Comparison of ENCODE assay signal across 17 mouse cellular contexts in the genomic region with DNA sequence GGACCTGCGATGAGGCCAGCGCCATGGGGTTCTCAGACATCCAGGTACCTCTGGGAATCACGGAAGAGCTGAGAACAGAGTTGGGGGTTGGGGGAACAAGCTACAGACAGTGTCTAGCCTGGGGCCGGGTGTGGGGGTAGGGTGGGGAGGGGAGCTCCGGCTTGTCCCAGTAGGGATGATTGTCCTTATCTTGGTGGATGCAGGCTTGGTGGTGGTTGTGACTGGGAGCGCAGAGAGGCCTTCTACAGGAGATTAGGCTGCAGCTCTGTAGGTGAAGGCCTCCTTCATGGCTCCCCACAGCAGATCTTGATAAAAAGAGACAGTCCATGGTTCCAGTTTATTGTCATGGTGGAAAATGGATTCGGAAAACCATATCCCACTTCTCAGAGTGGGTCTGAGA. TPM values are rescaled to one million over a fixed set of nuclear protein-coding genes. Genes with fewer than 3 reads are reported as not detected.
DNase-seq lines count a peak whose midpoint lies in the region; ATAC-seq and TF ChIP-seq lines count a peak whose summit lies in the region.
"Had no signal": no experiment of that assay in that cellular context is flagged by ENCODE, and none has a peak within 500 bp of the region (broad histone marks: within the 10 kb centered on the region; RNA-seq: fewer than 3 reads in every experiment).

No protein-coding gene starts in this region.

- no peak for TF ChIP-seq EP300 in heart, adult 2 months (IDR thresholded peaks at IDR 0.05; ENCODE audit: insufficient read depth, low read depth, low read length)

- no peaks in the 10 kb centered on the region; the same call in 1 of the 2 replicates for H3K79me2 ChIP-seq in heart, adult 2 months (replicated peaks; ENCODE audit: control insufficient read depth, insufficient read depth, low read length)

- TF ChIP-seq CTCF in heart, adult 2 months (IDR thresholded peaks at IDR 0.05), result no peak

- no peak overlapping the region for H3K27ac ChIP-seq in heart, embryonic 13.5 days (replicated peaks)
- H3K27ac ChIP-seq in heart, adult 2 months, result no peak overlapping the region
- H3K27ac ChIP-seq in midbrain, embryonic 10.5 days (replicated peaks), result no peak overlapping the region
- H3K27ac ChIP-seq: kidney, postnatal 0 days; lung, embryonic 15.5 days; neural tube, embryonic 15.5 days had no signal

- no peak for DNase-seq in heart, adult 2 months
- DNase-seq in c-Kit-negative CD71-positive TER-119-positive erythroid progenitor cells, embryonic 14.5 days (ENCODE audit: low read depth, low spot score), result peak; percentile 72
- DNase-seq in liver, result peak; percentile 93
- DNase-seq in spleen, postnatal 4 days (ENCODE audit: low spot score in 2 of 2), result peak; percentile 63 to 69
- DNase-seq in layer of hippocampus, adult 9-10 months (ENCODE audit: low spot score), result no peak
- DNase-seq in midbrain, embryonic 10.5 days (ENCODE audit: low spot score), result no peak
- DNase-seq: cerebellum, adult 2 months; forebrain, postnatal 0 days; gastrocnemius, postnatal 10 days; layer of hippocampus, adult 9-11 months; right cerebral cortex, adult 18-20 months; thymus, postnatal 25 days had no signal

- H3K36me3 ChIP-seq in heart, embryonic 13.5 days, result no peaks in the 10 kb centered on the region
- H3K36me3 ChIP-seq in heart, adult 2 months (ENCODE audit: control insufficient read depth, insufficient read depth, low read length), result no peaks in the 10 kb centered on the region
- no peaks in the 10 kb centered on the region for H3K36me3 ChIP-seq in midbrain, embryonic 10.5 days
- H3K36me3 ChIP-seq: lung, embryonic 15.5 days; neural tube, embryonic 15.5 days had no signal

- no peaks in the 10 kb centered on the region for H3K4me1 ChIP-seq in heart, embryonic 13.5 days
- H3K4me1 ChIP-seq in heart, adult 2 months (ENCODE audit: control insufficient read depth, insufficient read depth, low read length), result no peaks in the 10 kb centered on the region
- H3K4me1 ChIP-seq in midbrain, embryonic 10.5 days, result peaks cover 12% of the 10 kb centered on the region
- H3K4me1 ChIP-seq: lung, embryonic 15.5 days; neural tube, embryonic 15.5 days had no signal

- peak; percentile 66 for ATAC-seq in heart, embryonic 13.5 days (ENCODE audit: extremely low read depth, insufficient number of reproducible peaks, low FRiP score, low TSS enrichment)
- ATAC-seq: forebrain, postnatal 0 days had no signal

- no peaks in the 10 kb centered on the region for H3K27me3 ChIP-seq in heart, embryonic 13.5 days (replicated peaks)
- H3K27me3 ChIP-seq in heart, adult 2 months (ENCODE audit: control insufficient read depth, insufficient read depth, low read length), result no peaks in the 10 kb centered on the region
- no peaks in the 10 kb centered on the region for H3K27me3 ChIP-seq in midbrain, embryonic 10.5 days (ENCODE audit: low read depth, poor library complexity, severe bottlenecking)
- H3K27me3 ChIP-seq: lung, embryonic 15.5 days; neural tube, embryonic 15.5 days had no signal

- no peak overlapping the region for H3K4me2 ChIP-seq in heart, embryonic 13.5 days
- H3K4me2 ChIP-seq: lung, embryonic 15.5 days; neural tube, embryonic 15.5 days had no signal

- intact Hi-C loops in heart, adult 2 months (cut with DNase I), result no loop called here

- H3K9me3 ChIP-seq in heart, embryonic 13.5 days, result no peaks in the 10 kb centered on the region
- no peaks in the 10 kb centered on the region for H3K9me3 ChIP-seq in midbrain, embryonic 10.5 days (replicated peaks)
- H3K9me3 ChIP-seq: lung, embryonic 15.5 days; megakaryocyte, embryonic 14.5 days; neural tube, embryonic 15.5 days had no signal

- 34% methylated on average over 7 of the region's 7 CpGs for WGBS in heart, embryonic 13.5 days
- WGBS in heart, adult 2 months, result 60% methylated on average over 7 of the region's 7 CpGs
- WGBS in midbrain, embryonic 10.5 days, result 64% methylated on average over 7 of the region's 7 CpGs

- H3K9ac ChIP-seq in heart, embryonic 13.5 days, result no peak overlapping the region
- H3K9ac ChIP-seq in heart, adult 2 months (ENCODE audit: low read depth, low read length), result no peak overlapping the region
- H3K9ac ChIP-seq: forebrain, postnatal 0 days; lung, embryonic 15.5 days; neural tube, embryonic 15.5 days had no signal

- H3K4me3 ChIP-seq in heart, embryonic 13.5 days, result no peak overlapping the region
- no peak overlapping the region for H3K4me3 ChIP-seq in heart, adult 2 months
- no peak overlapping the region for H3K4me3 ChIP-seq in midbrain, embryonic 10.5 days
- H3K4me3 ChIP-seq: lung, embryonic 15.5 days; megakaryocyte, embryonic 14.5 days; neural tube, embryonic 15.5 days had no signal

- TF ChIP-seq POLR2A in heart, adult 2 months (IDR thresholded peaks at IDR 0.05; ENCODE audit: insufficient read depth, low read depth, low read length), result no peak

RNA-seq across cellular contexts. Expression of a gene that starts 8.5 kb away (rescaled TPM):
- polyA plus RNA-seq in heart, embryonic 13.5 days (2015; fragmentation: Nextera tagmentation; extraction: Ambion mirVana), result 27.4 and 33.9 TPM in 2 replicates
- 10 to 100 TPM; 35.2 to 38.0 TPM for total RNA-seq in heart, adult 2 months (2021)
- polyA plus RNA-seq in heart, adult 2 months (2012; rRNA removed), result 34.8 and 60.9 TPM in 2 replicates
- 26.6 and 28.2 TPM in 2 replicates for polyA plus RNA-seq in midbrain, embryonic 10.5 days (2016; fragmentation: Nextera tagmentation; extraction: Ambion mirVana)

Comparison
In these comparisons a context has a peak if more than half of its experiments do, and no peak if none do; other contexts are left out.
1. DNase-seq: peak in c-Kit-negative CD71-positive TER-119-positive erythroid progenitor cells, embryonic 14.5 days (single experiment), liver (single experiment) and spleen, postnatal 4 days (2 of 2); none in heart, adult 2 months (0 of 2), layer of hippocampus, adult 9-10 months (single experiment) and midbrain, embryonic 10.5 days (single experiment).